15 mouse cellular contexts compared by ENCODE assay signal in genomic region chr11:72078056-72078455, GRCm38 (mm10). TPM values are rescaled to one million over a fixed set of nuclear protein-coding genes. Genes with fewer than 3 reads are reported as not detected.
DNase-seq lines count a peak whose midpoint lies in the region; ATAC-seq and TF ChIP-seq lines count a peak whose summit lies in the region.
"Had no signal": no experiment of that assay in that cellular context is flagged by ENCODE, and none has a peak within 500 bp of the region (broad histone marks: within the 10 kb centered on the region; RNA-seq: fewer than 3 reads in every experiment).

No protein-coding gene starts in this region.

- DNase-seq in cerebellum, adult 11-12 months, result peak; percentile 30
- no peak for DNase-seq in cerebellum, postnatal 4 days (ENCODE audit: low spot score in 2 of 2)
- no peak for DNase-seq in layer of hippocampus, adult 2 months (ENCODE audit: low spot score in 2 of 2)
- DNase-seq in layer of hippocampus, postnatal 14 days (ENCODE audit: low spot score in 2 of 2), result no peak
- DNase-seq in A20 (ENCODE audit: low read depth, low spot score), result peak; percentile 48
- no peak for DNase-seq in Patski (ENCODE audit: low read depth, low spot score)
- no peak for DNase-seq in right cerebral cortex, postnatal 4 days
- no peak for DNase-seq in layer of hippocampus, adult 9-11 months
- DNase-seq: kidney, postnatal 10 days; liver; right cerebral cortex, postnatal 14 days; thymus, postnatal 4 days had no signal

- no peak overlapping the region for H3K4me3 ChIP-seq in layer of hippocampus, adult 2 months
- H3K4me3 ChIP-seq: hindbrain, embryonic 15.5 days had no signal

- POLR2A ChIA-PET in Patski (lab: Charles Lee), result interaction anchor here (1.3 kb wide), 1 partner anchor 19 kb away, joined by 4 read pairs; no protein-coding TSS in a partner anchor

- peak; percentile 17 for ATAC-seq in Patski
- ATAC-seq: activated CD4-positive, CD25-positive, alpha-beta regulatory T cell, adult 4 months had no signal

- in situ Hi-C loops in Patski (cut with MboI; ENCODE audit: low pct_unique_long_range_greater_than_20kb), result no loop called here

- H3K27ac ChIP-seq in layer of hippocampus, adult 2 months, result no peak overlapping the region
- H3K27ac ChIP-seq: hindbrain, embryonic 15.5 days had no signal

- H3K27me3 ChIP-seq in Patski, result no peaks in the 10 kb centered on the region
- H3K27me3 ChIP-seq: hindbrain, embryonic 15.5 days had no signal

- TF ChIP-seq CTCF in layer of hippocampus, adult 2 months (conservative IDR thresholded peaks at IDR 0.05), result peak; percentile 33; the same call in 1 of the 2 replicates
- no peak for TF ChIP-seq CTCF in Patski (IDR thresholded peaks at IDR 0.05)

- CTCF ChIA-PET in Patski (lab: Charles Lee), result interaction anchor here (0.7 to 1.5 kb wide), 3 partner anchors 12 to 25 kb away, joined by 3 to 4 read pairs (median 3); no protein-coding TSS in a partner anchor

RNA-seq across cellular contexts. Expression of gene Pimreg, which starts 36.2 kb away (rescaled TPM):
- under 1 TPM; 0.90 to 0.93 TPM for total RNA-seq in layer of hippocampus, adult 2 months (2021)
- total RNA-seq in layer of hippocampus, postnatal 14 days (2021), result 1 to 10 TPM; 2.4 to 3.0 TPM
- 35.7 TPM for polyA plus RNA-seq in Patski (2021)

RNA-seq across cellular contexts. Expression of gene Aipl1, which starts 40.7 kb away (rescaled TPM):
- not detected for total RNA-seq in layer of hippocampus, adult 2 months (2021)
- under 1 TPM in 1 of 2 experiments, not detected in 1; 0.14 TPM for total RNA-seq in layer of hippocampus, postnatal 14 days (2021)
- 0.18 TPM for polyA plus RNA-seq in Patski (2021)

RNA-seq across cellular contexts. Expression of gene Pitpnm3, which starts 57.5 kb away (rescaled TPM):
- 10 to 100 TPM; 29.3 to 30.0 TPM for total RNA-seq in layer of hippocampus, adult 2 months (2021)
- 10 to 100 TPM; 20.9 to 22.2 TPM for total RNA-seq in layer of hippocampus, postnatal 14 days (2021)
- polyA plus RNA-seq in Patski (2021), result 5.0 TPM
- total RNA-seq: granulocyte monocyte progenitor cell, adult 5-6 weeks had no signal
- polyA plus RNA-seq: activated CD4-positive, CD25-positive, alpha-beta regulatory T cell, adult 4 months had no signal

Comparison
In these comparisons a context has a peak if more than half of its experiments do, and no peak if none do; other contexts are left out.
1. DNase-seq: peak in cerebellum, adult 11-12 months (single experiment) and A20 (single experiment); none in cerebellum, postnatal 4 days (0 of 2), layer of hippocampus, adult 2 months (0 of 2), layer of hippocampus, postnatal 14 days (0 of 2), Patski (single experiment), right cerebral cortex, postnatal 4 days (single experiment) and layer of hippocampus, adult 9-11 months (single experiment).